Mouse (Mus musculus): ENCODE measurements around the gene R3hdm1.

GRCm38 (mm10) chr1:128191426-128191825 lies 88.3 kb downstream of the R3hdm1 start:
- TF ChIP-seq CTCF (IDR thresholded peaks at IDR 0.05; ENCODE audit: low read depth) (no peak), EP300 (IDR thresholded peaks at IDR 0.05; ENCODE audit: low read depth) (no peak)

All from liver, postnatal 0 days (tissue).